Comparison of ENCODE assay signal across 23 mouse cellular contexts in genomic region chr11:100292884-100293283, GRCm38 (mm10). TPM values are rescaled to one million over a fixed set of nuclear protein-coding genes. Genes with fewer than 3 reads are reported as not detected.
"Had no signal": no experiment of that assay in that cellular context is flagged by ENCODE, and none has a peak within 500 bp of the region (broad histone marks: within the 10 kb centered on the region; RNA-seq: fewer than 3 reads in every experiment).

No protein-coding gene starts in this region.

- H3K4me3 ChIP-seq: limb, embryonic 12.5 days had no signal

- H3K9ac ChIP-seq: limb, embryonic 12.5 days; liver, embryonic 14.5 days had no signal

- H3K4me2 ChIP-seq: limb, embryonic 12.5 days had no signal

- H3K27me3 ChIP-seq: limb, embryonic 12.5 days had no signal

- H3K27ac ChIP-seq: kidney, postnatal 0 days; limb, embryonic 12.5 days; liver, embryonic 14.5 days had no signal

- DNase-seq: kidney, adult 9 months; kidney, postnatal 36 days; layer of hippocampus, adult 9-11 months; layer of hippocampus, postnatal 36 days; lung, adult 18-20 months; lung, postnatal 36 days; right cerebral cortex, postnatal 4 days; spleen, adult 18-20 months; thymus, adult 18-20 months; thymus, postnatal 25 days had no signal

- H3K9me3 ChIP-seq: limb, embryonic 12.5 days had no signal

- H3K36me3 ChIP-seq: limb, embryonic 12.5 days had no signal

RNA-seq across cellular contexts. Expression of gene Krt42, which starts 23.2 kb away (rescaled TPM):
- total RNA-seq: layer of hippocampus, adult 18-20 months; layer of hippocampus, postnatal 36 days; left cerebral cortex, adult 8-10 months; left cerebral cortex, postnatal 25 days; liver, adult 2 months; megakaryocyte progenitor cell, adult 5-6 weeks; neutrophil, adult 5-6 weeks had no signal
- polyA plus RNA-seq: kidney, postnatal 0 days; limb, embryonic 12.5 days; liver, adult 2 months; liver, embryonic 14.5 days; lung, embryonic 16.5 days; midbrain, postnatal 0 days; stomach, embryonic 14.5 days; urinary bladder, adult 2 months had no signal

RNA-seq across cellular contexts. Expression of gene Krt17, which starts 32.1 kb away (rescaled TPM):
- total RNA-seq: layer of hippocampus, adult 18-20 months; layer of hippocampus, postnatal 36 days; liver, adult 2 months; megakaryocyte progenitor cell, adult 5-6 weeks; neutrophil, adult 5-6 weeks had no signal
- polyA plus RNA-seq: liver, adult 2 months had no signal

RNA-seq across cellular contexts. Expression of gene Gast, which starts 41.3 kb away (rescaled TPM):
- total RNA-seq: layer of hippocampus, adult 18-20 months; layer of hippocampus, postnatal 36 days; left cerebral cortex, adult 8-10 months; left cerebral cortex, postnatal 25 days; liver, adult 2 months; megakaryocyte progenitor cell, adult 5-6 weeks; midbrain, postnatal 0 days; neutrophil, adult 5-6 weeks had no signal
- polyA plus RNA-seq: kidney, postnatal 0 days; limb, embryonic 12.5 days; liver, adult 2 months; liver, embryonic 14.5 days; lung, embryonic 16.5 days; urinary bladder, adult 2 months had no signal

RNA-seq across cellular contexts. Expression of gene Krt16, which starts 44.2 kb away (rescaled TPM):
- total RNA-seq: layer of hippocampus, adult 18-20 months; layer of hippocampus, postnatal 36 days; left cerebral cortex, adult 8-10 months; left cerebral cortex, postnatal 25 days; liver, adult 2 months; megakaryocyte progenitor cell, adult 5-6 weeks; midbrain, postnatal 0 days; neutrophil, adult 5-6 weeks had no signal
- polyA plus RNA-seq: kidney, postnatal 0 days; limb, embryonic 12.5 days; liver, adult 2 months; liver, embryonic 14.5 days; lung, embryonic 16.5 days; midbrain, postnatal 0 days; urinary bladder, adult 2 months had no signal
